Mouse (Mus musculus): ENCODE results near the gene Pcdh15. TPM values are rescaled to one million over a fixed set of nuclear protein-coding genes. Genes with fewer than 3 reads are reported as not detected.

Pcdh15 gene
- total RNA-seq, 4 experiments from 2014 or later, result 8.6 to 10.2 (median 9.6) TPM

- DNase-seq, result no peak
Observed at GRCm38 (mm10) chr10:73821657-73822583, 722.8 kb downstream of the Pcdh15 start.

- no peak for DNase-seq
Observed at GRCm38 (mm10) chr10:73823214-73823613, 724.1 kb downstream of the Pcdh15 start.

- no peak for DNase-seq
Observed at GRCm38 (mm10) chr10:73826354-73826753, 727.2 kb downstream of the Pcdh15 start.

GRCm38 (mm10) chr10:73828781-73829180, 729.6 kb downstream of the Pcdh15 start:
- DNase-seq, result no peak

GRCm38 (mm10) chr10:73844998-73845397, 745.9 kb downstream of the Pcdh15 start:
- no peak for DNase-seq

GRCm38 (mm10) chr10:73862181-73862580, 763.0 kb downstream of the Pcdh15 start:
- no peak for DNase-seq

GRCm38 (mm10) chr10:73878055-73878728, 779.0 kb downstream of the Pcdh15 start:
- DNase-seq, result no peak

GRCm38 (mm10) chr10:73878729-73879067, 779.6 kb downstream of the Pcdh15 start:
- DNase-seq, result no peak

- DNase-seq, result peak; percentile 12
Observed at GRCm38 (mm10) chr10:73887771-73888170, 788.6 kb downstream of the Pcdh15 start.

GRCm38 (mm10) chr10:73892251-73892650, 793.1 kb downstream of the Pcdh15 start:
- no peak for DNase-seq

GRCm38 (mm10) chr10:73896086-73896607, 797.0 kb downstream of the Pcdh15 start:
- no peak for DNase-seq

GRCm38 (mm10) chr10:73899165-73899564, 800.0 kb downstream of the Pcdh15 start:
- DNase-seq, result no peak

GRCm38 (mm10) chr10:73907626-73908025, 808.5 kb downstream of the Pcdh15 start:
- no peak for DNase-seq

GRCm38 (mm10) chr10:73908568-73908967, 809.4 kb downstream of the Pcdh15 start:
- DNase-seq, result no peak

GRCm38 (mm10) chr10:73915170-73915569, 816.0 kb downstream of the Pcdh15 start:
- DNase-seq, result no peak

- DNase-seq, result no peak
Observed at GRCm38 (mm10) chr10:73921579-73921978, 822.4 kb downstream of the Pcdh15 start.

- no peak for DNase-seq
Observed at GRCm38 (mm10) chr10:73928672-73929071, 829.5 kb downstream of the Pcdh15 start.

- no peak for DNase-seq
Observed at GRCm38 (mm10) chr10:73929718-73930117, 830.6 kb downstream of the Pcdh15 start.

- no peak for DNase-seq
Observed at GRCm38 (mm10) chr10:73931185-73931584, 832.0 kb downstream of the Pcdh15 start.

GRCm38 (mm10) chr10:73931996-73932679, 833.0 kb downstream of the Pcdh15 start:
- DNase-seq, result no peak

- no peak for DNase-seq
Observed at GRCm38 (mm10) chr10:73936121-73936520, 837.0 kb downstream of the Pcdh15 start.

- no peak for DNase-seq
Observed at GRCm38 (mm10) chr10:73938989-73939388, 839.8 kb downstream of the Pcdh15 start.

GRCm38 (mm10) chr10:73947799-73948198, 848.7 kb downstream of the Pcdh15 start:
- DNase-seq, result no peak
